Mouse (Mus musculus) hindbrain, postnatal 0 days (tissue): ENCODE measurements around the gene Scyl3. TPM values are rescaled to one million over a fixed set of nuclear protein-coding genes. Genes with fewer than 3 reads are reported as not detected.

Source experiments
- ATAC-seq: fragments of 200-750 bp; cut with Nextera tagmentation; 2 replicates; pipeline ENCODE4 v1.8.0; 2017; ENCODE audit warnings: mild to moderate bottlenecking, moderate TSS enrichment, moderate library complexity
- DNase-seq: peaks from one replicate; pipeline ENCODE4 v3.0.0-alpha.2; 2015; ENCODE audit warnings: low spot score
- H3K27ac ChIP-seq: fragments of 300-500 bp; sonication (generic); 2 replicates; pipeline ENCODE4 v1.5.1; 2014; ENCODE audit warnings: mild to moderate bottlenecking
- H3K27me3 ChIP-seq: fragments of 300-500 bp; sonication (generic); 2 replicates; pipeline ENCODE4 v1.6.1; 2014; ENCODE audit warnings: low read length, mixed read lengths; ENCODE audit not compliant: insufficient read depth
- H3K36me3 ChIP-seq: fragments of 300-500 bp; sonication (generic); 2 replicates; pipeline ENCODE4 v1.6.1; 2014; ENCODE audit warnings: low read length, mixed read lengths; ENCODE audit not compliant: insufficient read depth
- H3K4me1 ChIP-seq: fragments of 300-500 bp; sonication (generic); 2 replicates; pipeline ENCODE4 v1.6.1; 2014; ENCODE audit warnings: antibody characterized with exemption, low read length, mixed read lengths; ENCODE audit not compliant: insufficient read depth
- H3K4me2 ChIP-seq: fragments of 300-500 bp; sonication (generic); 2 replicates; pipeline ENCODE4 v1.6.1; 2014; ENCODE audit warnings: low read depth, mild to moderate bottlenecking, low read length, moderate library complexity, mixed read lengths
- H3K4me3 ChIP-seq: fragments of 300-500 bp; sonication (generic); 2 replicates; pipeline ENCODE4 v1.5.1; 2014; ENCODE audit warnings: low read length
- H3K9ac ChIP-seq: fragments of 300-500 bp; sonication (generic); replicated peaks from 2 replicates; pipeline ENCODE4 v1.6.1; 2014; ENCODE audit warnings: mild to moderate bottlenecking, low read length, moderate library complexity, mixed read lengths
- H3K9me3 ChIP-seq: fragments of 300-500 bp; sonication (generic); 2 replicates; pipeline ENCODE4 v1.6.1; 2016; ENCODE audit warnings: low read length, mixed read lengths
- CTCF ChIP-seq: IDR thresholded peaks from 2 replicates; pipeline ENCODE4 v1.5.1; 2016; ENCODE audit warnings: antibody characterized with exemption, control low read depth, low read depth
- WGBS: fragments of 180-500 bp; shearing (Covaris S2); extraction: QIAGEN DNeasy Blood & Tissue Kit; methylation state at CpG from one replicate; pipeline ENCODE4 v1.1.7; 2014; 5-methylcytosine and 5-hydroxymethylcytosine counted together
- polyA plus RNA-seq: library from polyadenylated mRNA; unstranded; fragments of >200 nt; fragmentation: Nextera tagmentation; extraction: Ambion mirVana; gene quantifications from 2 replicates; pipeline ENCODE4 v1.2.1, GENCODE M21; 2015
- total RNA-seq: library from RNA; depleted of rRNA; stranded (reverse); fragments of >200 nt; gene quantifications from 2 replicates; pipeline ENCODE4 v1.2.3, GENCODE M21; 2014; rRNA removed

The Scyl3 gene
- 15.2 and 15.3 TPM in 2 replicates for total RNA-seq
- polyA plus RNA-seq: 11.6 and 14.2 TPM in 2 replicates

- DNase-seq: no peak
- 67% methylated on average over 7 of the region's 7 CpGs for WGBS
- Histone ChIP-seq H3K27ac (peak within 1 kb of the TSS; percentile 78), H3K4me1 (peaks cover 5% of the 10 kb centered on the region), H3K9ac (peak within 1 kb of the TSS; percentile 97), H3K9me3 (no peaks in the 10 kb centered on the region), H3K36me3 (peaks cover 3% of the 10 kb centered on the region; the same call in 1 of the 2 replicates), H3K27me3 (no peaks in the 10 kb centered on the region), H3K4me2 (peak within 1 kb of the TSS; percentile 79), H3K4me3 (peak within 1 kb of the TSS; percentile 93)
- TF ChIP-seq CTCF: no peak
- ATAC-seq: no peak
Observed at GRCm38 (mm10) chr1:163928846-163929245, at the start of gene Scyl3. Scyl3 (plus strand) TSS chr1:163929100.

- H3K4me3 ChIP-seq: no peak overlapping the region
Observed at GRCm38 (mm10) chr1:163889629-163890028, 39.3 kb upstream of the Scyl3 start.

DNA sequence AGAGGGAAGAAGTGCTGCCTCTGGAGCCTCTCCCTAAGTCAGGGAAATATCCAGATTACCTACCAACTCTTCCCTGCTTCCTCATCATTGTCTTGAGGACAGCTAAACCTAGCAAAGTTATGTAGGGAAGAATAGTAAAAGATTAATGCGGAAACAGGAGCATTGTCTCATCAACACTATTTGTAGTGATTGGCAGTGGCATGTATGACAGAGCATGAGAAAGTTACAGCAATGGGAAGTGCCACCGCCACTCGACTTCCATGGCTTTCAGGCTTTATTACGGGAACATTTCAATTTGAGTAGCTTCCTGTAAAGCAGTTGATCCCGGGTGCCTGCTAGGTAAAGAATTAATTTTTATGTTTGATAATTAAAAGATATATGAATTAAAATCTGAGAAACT, 35.6 kb upstream of the Scyl3 start:
- Histone ChIP-seq H3K9ac (no peak overlapping the region), H3K4me1 (no peaks in the 10 kb centered on the region), H3K27ac (no peak overlapping the region), H3K27me3 (no peaks in the 10 kb centered on the region), H3K4me2 (no peak overlapping the region), H3K4me3 (no peak overlapping the region), H3K9me3 (no peaks in the 10 kb centered on the region), H3K36me3 (no peaks in the 10 kb centered on the region)
- ATAC-seq: no peak
- TF ChIP-seq CTCF: no peak
- no peak for DNase-seq
- 91% methylated on average over 5 of the region's 5 CpGs for WGBS

More at GRCm38 (mm10) chr1:163889629-163890028, 39.3 kb upstream of the Scyl3 start:
- no peaks in the 10 kb centered on the region for H3K27me3 ChIP-seq
- H3K9me3 ChIP-seq: no peaks in the 10 kb centered on the region
- DNase-seq: no peak
- H3K36me3 ChIP-seq: no peaks in the 10 kb centered on the region
- H3K4me2 ChIP-seq: no peak overlapping the region
- no peak overlapping the region for H3K9ac ChIP-seq
- no peak overlapping the region for H3K27ac ChIP-seq
- no peak for TF ChIP-seq CTCF
- no peaks in the 10 kb centered on the region for H3K4me1 ChIP-seq
- no peak for ATAC-seq

DNA sequence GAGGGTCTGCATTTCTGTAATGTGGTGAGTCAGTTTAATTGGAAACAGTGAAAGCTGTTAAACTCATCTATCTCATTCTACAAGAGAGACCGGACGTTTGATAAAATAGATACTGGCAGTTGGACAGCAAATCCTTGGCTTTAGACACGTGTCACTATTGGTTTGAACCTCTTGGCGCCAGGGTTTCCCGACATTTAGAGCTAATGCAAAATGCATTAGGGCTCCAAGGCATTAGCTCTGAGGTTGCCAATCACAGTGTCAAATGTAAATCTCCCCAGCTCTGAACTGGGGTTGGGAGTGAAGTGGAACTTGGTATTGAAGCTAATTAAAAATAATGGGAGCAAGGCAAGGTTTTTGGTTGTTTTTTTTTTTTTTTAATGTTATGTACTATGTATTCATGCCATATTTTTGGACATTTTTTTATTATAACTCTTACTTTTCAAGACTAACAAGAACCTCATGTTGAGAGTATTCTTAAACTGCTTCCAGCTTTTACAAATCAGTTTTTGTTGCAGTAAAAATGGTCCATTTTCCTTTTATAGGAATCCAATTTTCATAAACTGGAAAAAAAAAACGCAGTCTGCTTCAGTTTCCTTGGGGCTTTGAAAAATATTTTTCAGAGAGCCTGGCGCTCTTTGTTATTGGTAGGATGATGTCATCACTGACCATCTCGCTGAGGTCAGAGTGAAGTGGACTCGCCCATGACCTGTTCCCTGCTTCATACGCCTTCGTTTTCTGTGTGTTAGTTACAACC, 34.9 kb upstream of the Scyl3 start:
- no peak overlapping the region for H3K27ac ChIP-seq
- H3K4me2 ChIP-seq: no peak overlapping the region
- H3K4me1 ChIP-seq: no peaks in the 10 kb centered on the region
- DNase-seq (no peak), ATAC-seq (no peak)
- no peaks in the 10 kb centered on the region for H3K36me3 ChIP-seq
- no peaks in the 10 kb centered on the region for H3K9me3 ChIP-seq
- no peak overlapping the region for H3K4me3 ChIP-seq
- no peak for TF ChIP-seq CTCF
- WGBS: 80% methylated on average over 11 of the region's 11 CpGs
- no peaks in the 10 kb centered on the region for H3K27me3 ChIP-seq
- no peak overlapping the region for H3K9ac ChIP-seq

DNA sequence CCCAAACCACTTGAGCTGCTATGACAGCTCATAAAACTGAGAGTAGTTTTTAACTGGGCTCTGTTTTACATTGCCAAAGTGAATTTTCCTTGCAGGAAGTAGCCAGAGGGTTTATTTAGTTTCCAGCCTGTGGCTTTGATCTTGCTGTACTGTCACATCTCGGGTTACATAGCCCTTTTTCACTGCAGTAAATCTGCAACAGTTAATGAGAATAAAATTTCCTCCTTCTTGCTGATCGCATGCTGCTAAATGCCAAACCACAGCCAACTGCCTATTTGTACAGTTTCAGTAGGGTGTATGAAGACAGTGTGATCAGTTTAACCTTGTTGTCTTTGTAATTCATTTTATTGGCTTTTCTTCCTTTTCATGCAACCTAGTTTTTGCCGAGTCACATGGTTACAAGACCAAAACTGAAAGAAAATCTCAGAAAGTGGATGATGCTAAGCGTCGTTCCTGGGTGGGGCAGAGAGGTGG, 30.6 kb upstream of the Scyl3 start:
- Histone ChIP-seq H3K4me3 (no peak overlapping the region), H3K27ac (no peak overlapping the region), H3K27me3 (no peaks in the 10 kb centered on the region), H3K36me3 (0 out of 2 replicates have a peak, but pooled peaks cover 3% of the 10 kb centered on the region), H3K9me3 (no peaks in the 10 kb centered on the region), H3K9ac (no peak overlapping the region), H3K4me2 (no peak overlapping the region), H3K4me1 (no peaks in the 10 kb centered on the region)
- DNase-seq: no peak
- no peak for ATAC-seq
- 73% methylated on average over 5 of the region's 5 CpGs for WGBS
- TF ChIP-seq CTCF: no peak

- Histone ChIP-seq H3K4me3 (no peak overlapping the region), H3K36me3 (0 out of 2 replicates have a peak, but pooled peaks cover 3% of the 10 kb centered on the region), H3K27me3 (no peaks in the 10 kb centered on the region), H3K4me2 (no peak overlapping the region), H3K4me1 (no peaks in the 10 kb centered on the region), H3K27ac (no peak overlapping the region), H3K9ac (no peak overlapping the region), H3K9me3 (no peaks in the 10 kb centered on the region)
- DNase-seq: no peak
- no peak for TF ChIP-seq CTCF
- WGBS: 94% methylated on average over 2 of the region's 2 CpGs
- ATAC-seq: no peak
Observed at GRCm38 (mm10) chr1:163899575-163899974, 29.3 kb upstream of the Scyl3 start.

- TF ChIP-seq CTCF: no peak
- H3K4me2 ChIP-seq: no peak overlapping the region
- H3K9me3 ChIP-seq: no peaks in the 10 kb centered on the region
- H3K9ac ChIP-seq: no peak overlapping the region
- no peak overlapping the region for H3K4me3 ChIP-seq
- no peaks in the 10 kb centered on the region for H3K4me1 ChIP-seq
- DNase-seq (no peak), ATAC-seq (no peak)
- 0 out of 2 replicates have a peak, but pooled peaks cover 3% of the 10 kb centered on the region for H3K36me3 ChIP-seq
- WGBS: 93% methylated on average over 2 of the region's 2 CpGs
- no peak overlapping the region for H3K27ac ChIP-seq
- H3K27me3 ChIP-seq: no peaks in the 10 kb centered on the region
Observed at GRCm38 (mm10) chr1:163900168-163900567, 28.7 kb upstream of the Scyl3 start.
